Mouse (Mus musculus) stomach, embryonic 14.5 days (tissue): ENCODE measurements around the gene Oxnad1. TPM values are rescaled to one million over a fixed set of nuclear protein-coding genes. Genes with fewer than 3 reads are reported as not detected.

Source experiments
- ATAC-seq: fragments of 200-750 bp; cut with Nextera tagmentation; 2 replicates; pipeline ENCODE4 v1.8.0; 2017; ENCODE audit warnings: low read depth, moderate TSS enrichment; ENCODE audit not compliant: insufficient number of reproducible peaks, insufficient read depth, low FRiP score
- H3K27ac ChIP-seq: fragments of 300-500 bp; sonication (generic); 2 replicates; pipeline ENCODE4 v1.5.1; 2014; ENCODE audit warnings: mild to moderate bottlenecking, low read length, moderate library complexity, mixed read lengths
- H3K27me3 ChIP-seq: fragments of 300-500 bp; sonication (generic); 2 replicates; pipeline ENCODE4 v1.6.1; 2014; ENCODE audit warnings: low read length, control low read depth, mixed read lengths; ENCODE audit not compliant: control insufficient read depth, insufficient read depth
- H3K36me3 ChIP-seq: fragments of 300-500 bp; sonication (generic); 2 replicates; pipeline ENCODE4 v1.6.1; 2014; ENCODE audit warnings: mild to moderate bottlenecking, control low read depth, low read length, moderate library complexity, mixed read lengths; ENCODE audit not compliant: control insufficient read depth, insufficient read depth
- H3K4me1 ChIP-seq: fragments of 300-500 bp; sonication (generic); 2 replicates; pipeline ENCODE4 v1.6.1; 2014; ENCODE audit warnings: low read length, control low read depth, mixed read lengths; ENCODE audit not compliant: control insufficient read depth, insufficient read depth
- H3K4me2 ChIP-seq: fragments of 300-500 bp; sonication (generic); replicated peaks from 2 replicates; pipeline ENCODE4 v1.6.1; 2014; ENCODE audit warnings: low read depth, low read length, control low read depth
- H3K4me3 ChIP-seq: fragments of 300-500 bp; sonication (generic); 2 replicates; pipeline ENCODE4 v1.5.1; 2014; ENCODE audit warnings: low read depth, low read length, control low read depth
- H3K9ac ChIP-seq: fragments of 300-500 bp; sonication (generic); replicated peaks from 2 replicates; pipeline ENCODE4 v1.6.1; 2014; ENCODE audit warnings: low read depth, mild to moderate bottlenecking, control low read depth, low read length, moderate library complexity, mixed read lengths
- H3K9me3 ChIP-seq: fragments of 300-500 bp; sonication (generic); 2 replicates; pipeline ENCODE4 v1.6.1; 2016; ENCODE audit warnings: low read depth, low read length, control low read depth; ENCODE audit not compliant: control insufficient read depth
- WGBS: fragments of 180-500 bp; shearing (Covaris S2); extraction: QIAGEN DNeasy Blood & Tissue Kit; methylation state at CpG from one replicate; pipeline ENCODE4 v1.1.7; 2014; 5-methylcytosine and 5-hydroxymethylcytosine counted together
- polyA plus RNA-seq: library from polyadenylated mRNA; unstranded; fragments of >200 nt; fragmentation: Nextera tagmentation; extraction: Ambion mirVana; gene quantifications from 2 replicates; pipeline ENCODE4 v1.2.1, GENCODE M21; 2014

Gene Oxnad1
- polyA plus RNA-seq, 1 experiment from 2014 or later, result 19.3 TPM

- Histone ChIP-seq H3K4me2 (no peak overlapping the region), H3K9me3 (no peaks in the 10 kb centered on the region), H3K27ac (no peak overlapping the region), H3K27me3 (no peaks in the 10 kb centered on the region), H3K9ac (no peak overlapping the region), H3K4me3 (no peak overlapping the region), H3K36me3 (no peaks in the 10 kb centered on the region), H3K4me1 (no peaks in the 10 kb centered on the region)
- 59% methylated on average over 8 of the region's 8 CpGs for WGBS
- ATAC-seq, result no peak
Measured at GRCm38 (mm10) chr14:32055781-32056180, 29.4 kb upstream of the Oxnad1 start.

GRCm38 (mm10) chr14:32056675-32057074 lies 28.5 kb upstream of the Oxnad1 start:
- Histone ChIP-seq H3K4me1 (no peaks in the 10 kb centered on the region), H3K4me2 (no peak overlapping the region), H3K36me3 (no peaks in the 10 kb centered on the region), H3K27ac (no peak overlapping the region), H3K4me3 (no peak overlapping the region), H3K9me3 (no peaks in the 10 kb centered on the region), H3K9ac (no peak overlapping the region), H3K27me3 (no peaks in the 10 kb centered on the region)
- WGBS, result 96% methylated on average over 2 of the region's 2 CpGs
- no peak for ATAC-seq

- Histone ChIP-seq H3K4me1 (no peaks in the 10 kb centered on the region), H3K9ac (no peak overlapping the region), H3K4me3 (no peak overlapping the region), H3K27ac (no peak overlapping the region), H3K27me3 (no peaks in the 10 kb centered on the region), H3K36me3 (no peaks in the 10 kb centered on the region), H3K9me3 (no peaks in the 10 kb centered on the region), H3K4me2 (no peak overlapping the region)
- 65% methylated on average over 4 of the region's 4 CpGs for WGBS
- ATAC-seq, result no peak
Measured at GRCm38 (mm10) chr14:32057664-32058063, 27.5 kb upstream of the Oxnad1 start.

GRCm38 (mm10) chr14:32061398-32061797 lies 23.8 kb upstream of the Oxnad1 start:
- WGBS, result 80% methylated on average over 4 of the region's 4 CpGs
- Histone ChIP-seq H3K27me3 (no peaks in the 10 kb centered on the region), H3K9me3 (no peaks in the 10 kb centered on the region; the same call in 1 of the 2 replicates), H3K4me2 (no peak overlapping the region), H3K4me1 (no peaks in the 10 kb centered on the region), H3K36me3 (no peaks in the 10 kb centered on the region), H3K27ac (no peak overlapping the region), H3K9ac (no peak overlapping the region), H3K4me3 (no peak overlapping the region)
- ATAC-seq, result no peak

GRCm38 (mm10) chr14:32072807-32073206 lies 12.4 kb upstream of the Oxnad1 start:
- Histone ChIP-seq H3K36me3 (no peaks in the 10 kb centered on the region), H3K4me1 (no peaks in the 10 kb centered on the region), H3K27ac (no peak overlapping the region), H3K4me2 (no peak overlapping the region), H3K27me3 (no peaks in the 10 kb centered on the region), H3K9me3 (no peaks in the 10 kb centered on the region), H3K9ac (no peak overlapping the region), H3K4me3 (no peak overlapping the region)
- ATAC-seq, result no peak

- H3K9ac ChIP-seq, result no peak overlapping the region
- no peaks in the 10 kb centered on the region for H3K4me1 ChIP-seq
- H3K36me3 ChIP-seq, result no peaks in the 10 kb centered on the region
- no peaks in the 10 kb centered on the region for H3K9me3 ChIP-seq
- H3K27ac ChIP-seq, result no peak overlapping the region
- WGBS, result 65% methylated on average over 8 of the region's 8 CpGs
- ATAC-seq, result no peak
- no peak overlapping the region for H3K4me2 ChIP-seq
- no peak overlapping the region for H3K4me3 ChIP-seq
- no peaks in the 10 kb centered on the region for H3K27me3 ChIP-seq
Measured at GRCm38 (mm10) chr14:32073211-32073685, 11.9 kb upstream of the Oxnad1 start.

GRCm38 (mm10) chr14:32073901-32074300 lies 11.3 kb upstream of the Oxnad1 start:
- no peaks in the 10 kb centered on the region for H3K4me1 ChIP-seq
- no peak overlapping the region for H3K4me3 ChIP-seq
- ATAC-seq, result no peak
- no peaks in the 10 kb centered on the region for H3K36me3 ChIP-seq
- WGBS, result 63% methylated on average over 7 of the region's 7 CpGs
- no peak overlapping the region for H3K27ac ChIP-seq
- no peak overlapping the region for H3K4me2 ChIP-seq
- H3K27me3 ChIP-seq, result no peaks in the 10 kb centered on the region
- H3K9me3 ChIP-seq, result no peaks in the 10 kb centered on the region
- H3K9ac ChIP-seq, result no peak overlapping the region

GRCm38 (mm10) chr14:32076896-32077575 lies 8.1 kb upstream of the Oxnad1 start:
- no peak overlapping the region for H3K27ac ChIP-seq
- no peak for ATAC-seq
- WGBS, result 47% methylated on average over 8 of the region's 8 CpGs
- H3K4me3 ChIP-seq, result no peak overlapping the region
- H3K4me2 ChIP-seq, result no peak overlapping the region
- no peaks in the 10 kb centered on the region for H3K9me3 ChIP-seq
- no peaks in the 10 kb centered on the region for H3K27me3 ChIP-seq
- H3K9ac ChIP-seq, result no peak overlapping the region
- H3K36me3 ChIP-seq, result peaks cover 6% of the 10 kb centered on the region; the same call in 1 of the 2 replicates
- H3K4me1 ChIP-seq, result no peaks in the 10 kb centered on the region

GRCm38 (mm10) chr14:32081026-32081425 lies 4.1 kb upstream of the Oxnad1 start:
- Histone ChIP-seq H3K27ac (no peak overlapping the region), H3K27me3 (no peaks in the 10 kb centered on the region), H3K4me2 (no peak overlapping the region), H3K4me1 (no peaks in the 10 kb centered on the region; the same call in 1 of the 2 replicates), H3K9me3 (no peaks in the 10 kb centered on the region), H3K9ac (no peak overlapping the region), H3K4me3 (no peak overlapping the region), H3K36me3 (peaks cover 15% of the 10 kb centered on the region)
- WGBS, result 81% methylated on average over 10 of the region's 10 CpGs
- ATAC-seq, result no peak
